Mouse (Mus musculus) mouse trophoblast stem cell (cell line): Measurements from ENCODE around the gene Gm10272.
"Not testable (repeated sequence)": the region's sequence is repeated elsewhere in the genome, so short reads cannot be mapped to it uniquely, and the experiment has no call there.

Experiments used
- in situ Hi-C, 2 experiments: fragments of 300-500 bp; cut with MseI, MboI; formaldehyde crosslinking; loops; 2 replicates in 1 of 2; 3 replicates in 1 of 2; pipeline ENCODE4 v1.15.1; 2025

The Gm10272 gene

DNA sequence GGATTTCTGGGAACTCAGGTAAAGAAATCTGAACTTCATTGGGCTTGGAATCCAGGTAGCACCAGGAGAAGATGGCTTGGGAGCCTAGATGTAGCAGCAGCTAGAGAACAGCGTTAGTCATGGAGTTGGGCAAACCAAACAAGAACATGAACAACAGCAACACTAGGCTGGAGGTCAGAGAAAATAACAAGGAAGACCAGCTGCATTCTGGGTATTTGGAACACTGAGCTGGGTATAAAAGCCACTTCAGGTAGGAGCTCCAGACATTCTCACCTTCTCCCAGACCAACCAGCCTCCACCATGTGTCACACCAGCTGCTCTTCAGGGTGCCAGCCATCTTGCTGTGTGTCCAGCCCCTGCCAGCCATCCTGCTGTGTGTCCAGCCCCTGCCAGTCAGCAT is at the start of gene Gm10272:
Gene Gm10272 (plus strand): TSS at position 301 of the 400 bp plus-strand sequence.
- in situ Hi-C loops = no loop called here

DNA sequence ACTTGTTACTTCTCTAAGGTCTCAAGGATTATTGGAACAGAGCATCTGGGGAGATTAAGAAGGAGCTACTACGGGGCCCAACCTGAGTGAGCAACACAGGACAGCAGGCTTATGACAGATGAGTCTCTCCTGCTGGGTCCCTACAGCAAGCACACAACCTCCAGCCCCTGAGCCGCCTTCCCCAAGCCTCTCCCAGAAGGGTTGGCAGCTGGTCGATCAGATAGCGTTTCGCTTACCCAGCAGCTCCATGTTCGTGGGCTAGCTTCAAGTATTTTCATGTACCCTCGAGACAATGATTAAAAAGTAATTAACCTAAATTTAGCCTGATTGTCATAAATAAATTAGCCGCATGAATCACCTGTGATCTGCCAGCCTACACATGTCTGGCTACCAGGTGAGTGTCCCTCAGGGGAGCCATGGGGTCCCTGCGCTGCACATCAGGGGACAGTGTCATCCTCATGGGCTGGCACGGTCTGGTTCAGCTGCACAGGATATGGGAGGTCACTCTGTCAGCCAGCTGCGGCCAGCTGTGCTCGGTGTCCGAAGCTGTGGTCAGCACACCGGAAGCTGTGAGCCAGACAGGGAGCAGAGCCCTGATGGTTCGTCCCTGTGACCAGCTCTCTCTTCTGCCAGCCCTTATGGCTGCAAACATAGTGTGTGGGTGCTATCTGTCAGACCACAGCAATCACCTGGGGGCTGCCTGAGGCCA is 48.0 kb upstream of the Gm10272 start:
- in situ Hi-C loops = no loop called here

DNA sequence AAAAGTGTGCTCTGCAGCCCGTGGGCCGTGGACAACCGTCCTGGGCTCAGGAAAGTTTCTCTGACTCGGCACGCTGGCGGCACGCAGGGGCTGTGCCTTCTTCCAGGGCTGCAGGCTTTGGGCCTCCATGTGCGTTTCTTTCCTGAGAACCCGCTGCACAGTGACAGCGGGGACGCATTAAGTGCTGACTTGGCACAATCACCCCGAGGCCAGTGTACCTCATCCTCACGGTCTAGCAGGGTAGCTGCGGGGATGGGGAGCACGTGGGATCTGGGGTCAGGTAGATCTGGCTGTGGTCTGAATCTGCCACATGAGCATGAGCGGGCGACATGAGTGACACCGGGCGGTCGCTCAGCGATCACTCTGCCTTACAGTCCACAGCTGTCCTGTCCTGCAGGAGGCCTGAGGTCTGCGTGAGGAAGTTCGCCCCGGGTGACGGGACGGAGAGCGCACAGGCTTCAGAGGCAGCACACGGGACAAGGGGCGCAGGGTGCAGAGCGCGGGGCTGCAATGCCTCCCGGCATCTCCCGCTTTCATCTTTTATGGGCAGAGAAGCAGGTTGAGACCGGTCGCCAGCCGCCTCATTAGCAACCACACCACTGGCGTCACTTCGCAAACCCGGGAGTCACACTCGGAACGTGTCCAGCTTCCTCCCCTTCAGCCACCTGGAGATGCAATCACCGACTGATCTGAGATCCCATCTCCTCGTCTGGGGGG is 42.3 kb upstream of the Gm10272 start:
- in situ Hi-C loops = no loop called here

DNA sequence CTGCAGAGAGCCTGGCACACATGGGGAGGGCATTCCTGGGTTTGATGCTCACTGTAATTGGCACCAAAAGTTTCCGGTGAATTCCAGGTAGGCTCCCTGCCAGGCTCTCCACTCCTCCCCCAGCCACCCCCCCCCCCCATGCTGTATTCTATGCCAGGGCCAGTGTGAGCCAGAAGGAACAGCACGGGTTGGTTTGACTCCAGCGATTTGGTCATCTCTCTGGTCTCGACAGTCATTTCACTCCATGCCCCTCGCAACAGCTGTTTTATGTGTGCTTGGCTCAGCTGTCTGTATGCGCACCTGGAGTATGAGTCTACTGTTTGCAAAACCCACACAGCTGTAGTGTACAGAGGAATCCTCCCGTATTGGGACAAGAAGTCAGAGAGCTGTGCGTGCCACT is 40.1 kb upstream of the Gm10272 start:
- in situ Hi-C loops = no loop called here

DNA sequence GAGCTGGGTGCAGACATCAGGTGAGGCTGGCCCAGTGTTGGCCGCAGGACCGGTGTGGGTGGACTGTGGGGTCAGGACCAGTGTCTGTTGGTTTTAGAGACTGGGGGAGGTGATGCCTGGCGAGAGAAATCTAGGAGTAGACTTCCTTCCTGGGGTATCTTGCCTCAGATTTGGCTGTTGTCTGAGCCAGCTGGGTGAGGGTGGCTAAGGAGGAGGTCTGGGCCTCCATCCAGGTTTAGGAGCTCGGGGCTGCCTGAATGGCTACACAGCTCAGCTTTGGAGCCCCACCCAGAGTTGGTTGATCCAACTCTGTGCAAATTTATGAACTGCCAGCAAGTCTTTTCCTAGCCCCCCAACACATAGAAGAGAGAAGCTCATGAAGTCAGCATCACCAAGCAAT is 39.0 kb upstream of the Gm10272 start:
- in situ Hi-C loops = no loop called here

DNA sequence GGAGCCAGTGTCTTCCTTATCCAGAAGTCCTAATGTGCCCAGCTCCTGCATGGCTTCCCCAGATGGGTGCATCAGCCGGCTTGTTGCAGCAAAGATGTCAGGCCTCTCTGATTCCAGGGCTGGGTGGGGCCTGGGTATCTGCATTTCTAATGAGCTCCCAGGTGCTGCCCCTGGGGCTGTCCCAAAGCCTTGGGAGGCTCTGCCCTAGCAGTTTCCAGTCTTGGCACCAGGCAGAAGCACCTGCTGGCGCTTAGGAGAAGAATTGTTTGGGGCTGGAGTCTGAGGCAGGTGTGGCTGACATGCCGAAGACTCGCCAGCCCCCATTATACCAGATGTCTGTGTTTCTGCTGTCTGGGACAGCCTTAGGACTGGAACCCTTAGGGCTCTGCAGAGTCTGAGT is 35.7 kb upstream of the Gm10272 start:
- in situ Hi-C loops = no loop called here

DNA sequence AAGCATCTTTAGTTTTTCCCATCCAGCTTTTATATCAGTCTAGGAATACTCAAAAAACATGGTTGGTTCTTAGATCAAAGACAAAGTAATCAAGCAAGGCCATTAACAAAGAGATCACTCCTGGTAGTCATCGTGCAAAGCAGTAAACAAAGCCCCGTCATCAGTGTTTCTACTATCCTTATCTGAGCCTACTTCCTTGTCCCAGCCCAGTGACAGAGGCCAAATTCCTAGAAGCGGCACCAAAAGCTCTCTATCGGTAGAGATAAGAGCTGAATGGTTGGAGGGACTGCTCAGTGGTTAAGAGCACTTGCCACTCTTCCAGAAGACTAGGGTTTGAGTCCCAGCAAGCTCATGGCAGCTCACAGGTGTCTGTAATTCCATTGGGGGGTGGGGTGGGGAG is 34.9 kb upstream of the Gm10272 start:
- in situ Hi-C loops = no loop called here

DNA sequence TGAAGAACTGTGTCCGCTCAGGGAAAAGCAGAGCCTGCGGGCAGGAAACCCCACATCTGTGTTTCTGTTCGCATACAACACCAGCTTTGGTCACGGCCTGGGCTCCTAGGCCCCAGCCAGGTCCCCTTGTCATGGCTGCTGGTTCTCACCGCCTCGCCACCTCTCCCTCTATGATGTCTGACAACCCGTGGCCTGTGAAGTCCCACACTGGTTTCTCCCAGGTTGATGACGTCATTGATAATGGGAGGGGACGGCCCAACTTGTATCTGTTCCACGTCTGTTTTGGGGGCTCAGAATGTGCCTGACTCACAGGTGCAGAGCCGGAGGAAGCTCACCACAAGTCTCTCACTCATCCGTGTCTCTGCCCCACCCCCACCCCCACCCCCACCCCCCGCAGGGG is 32.7 kb upstream of the Gm10272 start:
- in situ Hi-C loops = no loop called here

DNA sequence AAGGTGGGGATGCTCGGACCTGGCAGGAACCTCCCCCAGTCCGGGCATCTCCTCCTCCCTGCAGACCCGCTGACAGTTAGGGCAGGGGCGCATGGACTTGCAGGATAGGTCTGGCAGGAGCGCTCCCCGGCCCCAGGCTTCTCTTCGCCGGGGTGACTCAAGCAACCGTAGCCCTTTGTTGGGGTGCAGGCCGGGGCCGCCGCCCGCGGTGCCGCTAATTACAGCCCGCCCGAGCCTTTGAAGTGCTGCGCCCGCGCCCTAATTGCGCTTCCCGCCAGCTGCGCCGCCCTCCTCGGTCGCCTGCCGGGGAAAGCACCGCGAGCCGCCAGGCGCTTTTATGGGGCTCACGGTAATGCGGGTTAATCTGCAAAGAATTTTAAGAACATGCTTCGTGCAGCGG is 28.9 kb upstream of the Gm10272 start:
- in situ Hi-C loops = no loop called here

DNA sequence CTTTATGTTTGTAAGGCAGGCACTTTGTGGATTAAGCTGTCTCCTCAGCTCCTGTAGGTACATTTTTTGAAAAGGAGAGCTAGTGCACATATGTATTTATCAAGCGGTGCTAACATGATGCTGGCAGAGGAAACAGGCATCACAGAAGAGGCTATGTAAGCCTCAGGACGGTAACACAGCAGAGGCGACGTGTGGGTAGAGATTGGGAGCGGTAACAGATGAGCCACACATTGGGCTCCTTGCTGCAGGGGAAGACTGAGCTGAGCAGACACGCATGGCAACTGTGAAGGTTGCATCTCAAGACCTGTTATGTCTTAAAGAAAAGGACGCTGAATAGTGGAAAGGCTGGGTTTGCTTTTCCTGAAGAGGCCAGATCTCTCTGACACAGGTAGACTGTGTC is 23.4 kb upstream of the Gm10272 start:
- in situ Hi-C loops = no loop called here

DNA sequence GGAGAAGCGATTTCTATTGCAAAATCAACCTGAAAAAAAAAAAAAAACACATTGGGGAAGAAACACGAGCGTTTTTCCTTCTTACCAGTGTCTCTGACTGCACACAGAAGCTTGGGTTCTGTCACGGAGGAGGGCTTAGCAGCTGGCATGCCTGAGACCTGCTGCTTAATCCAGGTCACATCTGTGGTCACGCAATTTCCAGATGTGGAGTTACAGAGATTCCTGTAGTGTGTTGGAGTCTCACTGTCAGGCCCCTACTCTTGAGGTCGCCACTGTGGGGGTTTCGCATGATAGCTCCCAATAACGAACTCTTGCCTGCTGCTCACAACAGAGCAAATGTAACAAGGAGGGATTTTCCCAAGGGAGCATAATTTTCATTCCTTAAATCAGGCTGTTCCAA is 22.2 kb upstream of the Gm10272 start:
- in situ Hi-C loops = no loop called here

DNA sequence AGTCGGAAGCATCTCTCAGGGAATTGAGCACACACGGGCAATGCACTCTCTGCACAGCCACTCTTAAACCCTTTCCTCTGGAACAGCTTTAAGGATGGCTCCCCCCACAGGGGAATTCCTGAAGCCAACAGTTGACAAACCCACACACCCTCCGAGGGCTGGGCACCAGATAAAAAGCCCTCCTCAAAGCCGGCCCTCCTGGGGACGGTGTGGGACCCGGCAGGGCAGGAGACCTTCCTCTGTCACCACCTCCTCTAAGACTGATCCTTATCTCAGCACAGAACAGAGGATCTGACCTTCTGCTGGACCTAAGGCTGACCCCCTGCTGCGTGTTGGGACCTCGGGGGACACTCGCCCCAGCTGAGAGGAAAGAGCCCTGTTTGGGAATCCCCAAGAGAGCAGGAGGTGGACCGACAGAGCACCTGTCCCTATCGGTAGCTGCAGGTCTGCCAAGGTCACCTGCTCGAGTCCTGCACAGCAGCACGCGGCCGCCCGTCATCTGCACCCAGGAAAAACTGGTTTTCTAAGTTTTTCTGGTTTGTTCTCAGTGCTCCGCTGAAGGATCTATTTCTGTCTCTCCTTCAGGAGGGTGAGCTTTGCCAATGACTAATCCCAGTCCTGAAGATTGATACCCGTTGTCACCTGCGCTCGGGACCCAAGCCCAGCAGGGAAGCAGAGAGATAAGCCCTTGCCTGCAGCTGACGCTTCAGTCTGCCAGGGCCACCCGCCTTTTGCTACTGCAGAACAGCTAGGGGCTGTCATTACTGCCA is 20.3 kb upstream of the Gm10272 start, which contains the start of gene Tspear:
Gene Tspear (plus strand): TSS at position 675 of the 770 bp plus-strand sequence.
- in situ Hi-C loops = no loop called here

DNA sequence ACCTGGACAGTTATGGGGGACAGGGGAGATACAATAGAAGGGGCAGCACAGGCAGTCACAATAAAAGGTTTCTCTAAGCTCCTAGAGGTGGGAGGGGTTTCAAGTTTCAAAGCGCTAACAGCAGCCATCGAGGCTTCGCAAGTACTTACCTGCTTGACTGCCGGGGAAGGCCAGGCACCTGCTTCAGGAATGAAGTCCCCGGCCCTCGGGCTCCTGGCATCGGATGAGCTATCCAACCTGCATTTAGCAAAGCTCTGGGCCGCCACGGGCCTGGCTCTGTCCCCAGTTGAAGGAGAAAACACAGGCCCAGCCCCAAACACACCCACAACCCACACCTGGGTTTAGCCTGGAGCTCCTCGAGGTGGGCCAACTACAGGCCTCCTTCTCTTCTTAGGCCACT is 19.4 kb upstream of the Gm10272 start:
- in situ Hi-C loops = no loop called here

DNA sequence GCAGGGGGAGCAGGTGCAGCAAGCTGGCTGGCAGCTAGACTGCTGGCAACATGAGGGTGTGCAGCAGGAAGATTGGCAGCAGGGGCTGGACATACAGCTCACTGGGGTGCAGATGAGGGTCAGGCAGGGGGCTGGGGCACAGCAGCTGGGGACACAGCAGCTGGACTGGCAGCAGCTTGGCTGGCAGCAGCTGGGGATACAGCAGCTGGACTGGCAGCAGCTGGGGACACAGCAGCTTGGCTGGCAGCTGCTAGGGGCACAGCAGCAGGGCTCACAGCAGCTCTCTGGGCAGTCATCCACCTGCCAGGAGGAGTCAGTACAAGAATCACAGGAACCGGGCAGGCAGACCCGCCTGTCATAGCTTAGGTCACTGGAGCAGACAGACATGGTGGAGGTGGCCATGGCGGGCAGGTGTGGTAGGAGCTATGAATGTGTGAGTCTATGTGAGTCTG is 16.0 kb upstream of the Gm10272 start, which contains the start of gene Gm19402:
Gene Gm19402 (minus strand): TSS at position 402 of the 452 bp plus-strand sequence.
- in situ Hi-C loops = not testable (repeated sequence)

DNA sequence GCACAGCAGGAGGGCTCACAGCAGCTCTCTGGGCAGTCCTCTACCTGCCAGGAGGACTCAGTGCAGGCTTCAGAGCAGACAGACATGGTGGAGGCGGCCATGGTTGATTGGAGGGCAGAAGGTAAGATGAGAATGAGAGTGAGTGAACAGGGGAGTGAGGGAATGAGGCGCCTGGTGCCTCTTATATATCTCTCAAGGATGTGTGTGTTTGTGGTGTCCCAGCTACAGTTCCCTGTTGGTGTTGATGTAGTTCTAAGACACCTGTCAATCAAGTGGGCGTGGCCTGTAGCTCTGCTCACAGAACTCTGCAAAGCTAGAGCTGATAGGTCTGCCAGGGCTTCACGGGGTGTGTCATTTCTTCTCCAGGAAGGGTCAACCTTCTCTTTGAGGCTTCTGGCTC is 9.3 kb upstream of the Gm10272 start, which contains the start of gene Gm9508:
Gene Gm9508 (minus strand): TSS at position 101 of the 400 bp plus-strand sequence.
- in situ Hi-C loops = no loop called here

DNA sequence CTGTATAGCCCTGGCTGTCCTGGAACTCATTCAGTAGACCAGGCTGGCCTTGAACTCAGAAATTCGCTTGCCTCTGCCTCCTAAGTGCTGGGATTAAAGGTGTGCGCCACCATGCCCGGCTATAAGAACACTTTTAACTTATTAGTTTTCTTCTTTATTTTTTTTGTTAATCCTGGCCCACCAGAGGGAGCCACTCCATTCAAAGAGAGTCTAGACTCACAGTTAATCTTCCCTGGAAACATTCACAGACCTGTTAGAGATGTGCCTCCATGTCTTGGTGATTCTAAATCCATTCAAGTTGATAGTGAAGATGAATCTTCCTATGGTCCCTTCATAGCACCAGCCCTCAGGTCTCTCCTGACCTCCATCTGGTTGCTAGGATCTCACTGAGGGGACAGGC is 3.4 kb downstream of the Gm10272 start:
- in situ Hi-C loops = no loop called here

DNA sequence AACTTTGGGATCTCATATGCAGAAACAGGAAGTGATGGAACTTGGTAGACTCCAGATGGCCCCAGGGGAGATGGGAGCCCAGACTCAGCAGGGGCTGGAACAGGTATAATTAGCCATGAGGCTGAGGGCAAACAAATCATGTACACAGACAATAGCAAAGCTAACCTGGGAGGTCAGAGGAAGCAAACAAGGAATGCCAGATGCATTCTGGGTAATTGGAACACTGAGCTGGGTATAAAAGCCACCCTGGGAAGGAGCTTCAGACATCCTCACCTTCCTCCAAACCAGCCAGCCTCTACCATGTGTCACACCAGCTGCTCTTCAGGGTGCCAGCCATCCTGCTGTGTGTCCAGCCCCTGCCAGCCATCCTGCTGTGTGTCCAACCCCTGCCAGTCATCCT is 4.7 kb downstream of the Gm10272 start, which contains the start of gene Gm10024:
Gene Gm10024 (plus strand): TSS at position 301 of the 400 bp plus-strand sequence.
- in situ Hi-C loops = not testable (repeated sequence)

DNA sequence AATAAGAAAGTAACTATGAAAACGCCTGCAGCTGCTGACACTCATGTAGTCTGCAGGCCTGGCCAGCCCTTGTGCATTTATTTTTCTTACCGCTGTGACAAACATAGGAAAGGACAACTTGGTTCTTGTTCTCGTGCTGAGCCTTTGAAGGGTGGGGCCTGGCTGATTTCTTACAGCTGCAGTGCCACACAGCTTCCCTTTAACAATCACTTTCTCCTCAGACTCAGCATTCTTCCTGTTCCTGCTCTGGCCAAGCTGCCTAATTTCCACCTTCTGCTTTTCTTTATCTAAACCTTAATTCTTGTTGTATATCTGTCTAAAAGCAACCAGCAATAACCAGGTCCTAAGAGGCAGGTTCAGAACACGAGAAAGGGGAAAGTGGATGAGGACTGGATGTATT is 7.3 kb downstream of the Gm10272 start:
- in situ Hi-C loops = no loop called here

DNA sequence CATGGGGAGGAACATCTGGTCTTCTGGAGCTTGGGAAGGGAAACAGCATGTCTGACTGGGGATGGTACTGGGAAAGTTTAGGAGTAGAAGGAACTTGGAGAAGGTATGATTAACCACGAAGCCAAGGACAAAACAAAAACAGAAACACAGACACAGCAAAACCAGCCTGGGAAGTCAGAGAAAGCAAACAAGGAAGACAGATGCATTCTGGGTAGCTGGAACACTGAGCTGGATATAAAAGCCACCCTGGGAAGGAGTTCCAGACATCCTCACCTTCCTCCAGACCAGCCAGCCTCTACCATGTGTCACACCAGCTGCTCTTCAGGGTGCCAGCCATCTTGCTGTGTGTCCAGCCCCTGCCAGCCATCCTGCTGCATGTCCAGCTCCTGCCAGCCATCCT is 9.1 kb downstream of the Gm10272 start, which contains the start of gene Gm10142:
Gene Gm10142 (plus strand): TSS at position 301 of the 400 bp plus-strand sequence.
- in situ Hi-C loops = no loop called here

DNA sequence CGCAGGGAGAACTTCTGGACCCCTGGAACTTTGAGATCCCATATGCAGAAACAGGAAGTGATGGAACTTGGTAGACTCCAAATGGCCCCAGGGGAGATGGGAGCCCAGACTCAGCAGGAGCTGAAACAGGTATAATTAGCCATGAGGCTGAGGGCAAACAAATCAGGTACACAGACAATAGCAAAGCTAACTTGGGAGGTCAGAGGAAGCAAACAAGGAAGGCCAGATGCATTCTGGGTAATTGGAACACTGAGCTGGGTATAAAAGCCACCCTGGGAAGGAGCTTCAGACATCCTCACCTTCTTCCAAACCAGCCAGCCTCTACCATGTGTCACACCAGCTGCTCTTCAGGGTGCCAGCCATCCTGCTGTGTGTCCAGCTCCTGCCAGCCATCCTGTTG is 13.9 kb downstream of the Gm10272 start, which contains the start of gene Krtap12-1:
Gene Krtap12-1 (plus strand): TSS at position 301 of the 400 bp plus-strand sequence.
- in situ Hi-C loops = not testable (repeated sequence)

DNA sequence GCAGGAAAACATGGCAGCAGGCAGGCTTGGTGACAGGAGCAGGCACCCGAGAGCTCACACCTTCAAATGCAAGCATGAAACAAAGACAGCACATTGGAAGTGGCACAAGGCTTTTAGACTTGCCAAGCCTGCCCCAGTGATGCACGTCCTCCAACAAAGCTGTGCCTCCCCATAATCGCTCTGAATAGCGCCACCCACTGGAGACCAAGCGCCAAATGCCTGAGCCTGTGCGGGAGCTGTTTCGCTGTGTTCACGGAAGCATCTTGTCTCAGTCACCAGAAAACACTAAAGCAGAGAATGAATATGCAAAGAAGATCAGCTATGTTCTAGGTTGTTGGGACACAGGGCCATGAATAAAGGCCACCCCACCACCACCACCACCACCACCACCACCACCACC is 18.4 kb downstream of the Gm10272 start:
- in situ Hi-C loops = no loop called here

DNA sequence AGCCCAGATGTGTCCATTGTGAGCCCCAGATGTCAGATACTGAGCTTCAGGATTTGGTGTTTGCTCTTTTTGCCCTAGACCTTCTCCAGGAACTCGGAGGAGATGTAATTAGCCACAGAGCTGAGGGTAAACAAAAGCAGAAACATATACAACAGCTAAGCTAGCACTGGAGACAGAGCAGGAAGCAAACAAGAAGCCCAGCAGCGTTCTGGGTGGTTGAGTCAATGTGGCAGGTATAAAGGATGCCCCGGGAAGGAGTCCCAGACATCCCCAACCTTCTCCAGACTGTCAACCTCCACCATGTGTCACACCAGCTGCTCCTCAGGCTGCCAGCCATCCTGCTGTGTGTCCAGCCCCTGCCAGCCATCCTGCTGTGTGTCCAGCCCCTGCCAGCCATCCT is 19.8 kb downstream of the Gm10272 start, which contains the start of gene Gm10100:
Gene Gm10100 (plus strand): TSS at position 301 of the 400 bp plus-strand sequence.
- in situ Hi-C loops = no loop called here
